10 mouse cellular contexts compared by ENCODE assay signal in genomic region chr4:156083348-156083747, GRCm38 (mm10). TPM values are rescaled to one million over a fixed set of nuclear protein-coding genes. Genes with fewer than 3 reads are reported as not detected.
DNase-seq lines count a peak whose midpoint lies in the region; ATAC-seq lines count a peak whose summit lies in the region.
"Had no signal": no experiment of that assay in that cellular context is flagged by ENCODE, and none has a peak within 500 bp of the region (broad histone marks: within the 10 kb centered on the region; RNA-seq: fewer than 3 reads in every experiment).

No protein-coding gene starts in this region.

- H3K27ac ChIP-seq in lung, embryonic 15.5 days, result peak overlapping the region; percentile 77
- H3K27ac ChIP-seq: hindbrain, embryonic 15.5 days had no signal

- DNase-seq in ovary, adult 18-20 months (ENCODE audit: low spot score), result peak; percentile 23
- no peak for DNase-seq in ovary, postnatal 10 days (ENCODE audit: low spot score)
- DNase-seq in kidney, adult 18-20 months, result peak; percentile 90
- DNase-seq in urinary bladder, postnatal 4 days (ENCODE audit: low spot score in 2 of 2), result peak; percentile 60 to 75
- DNase-seq: spleen, adult 18-20 months had no signal

- H3K4me2 ChIP-seq in lung, embryonic 15.5 days, result peak overlapping the region; percentile 34; the same call in 1 of the 2 replicates
- H3K4me2 ChIP-seq: hindbrain, embryonic 15.5 days had no signal

- H3K27me3 ChIP-seq in lung, embryonic 15.5 days, result peaks cover 5% of the 10 kb centered on the region; the same call in 1 of the 2 replicates

- no peaks in the 10 kb centered on the region for H3K9me3 ChIP-seq in lung, embryonic 15.5 days
- H3K9me3 ChIP-seq: hindbrain, embryonic 15.5 days had no signal

- H3K4me3 ChIP-seq in lung, embryonic 15.5 days, result no peak overlapping the region
- H3K4me3 ChIP-seq: hindbrain, embryonic 15.5 days had no signal

- 51% methylated on average over 5 of the region's 5 CpGs for WGBS in lung, embryonic 15.5 days

- no peak overlapping the region for H3K9ac ChIP-seq in lung, embryonic 15.5 days
- H3K9ac ChIP-seq: hindbrain, embryonic 15.5 days had no signal

- no peaks in the 10 kb centered on the region for H3K36me3 ChIP-seq in lung, embryonic 15.5 days
- H3K36me3 ChIP-seq: hindbrain, embryonic 15.5 days had no signal

- no peak for ATAC-seq in lung, embryonic 15.5 days (ENCODE audit: borderline replicate concordance, extremely low read depth, low FRiP score, low TSS enrichment)
- no peak for ATAC-seq in megakaryocyte progenitor cell, adult 5-6 weeks (replicated peaks; ENCODE audit: poor library complexity)
- ATAC-seq in erythroid progenitor cell, adult 5-6 weeks (replicated peaks; ENCODE audit: low FRiP score, poor library complexity, severe bottlenecking), result no peak
- ATAC-seq: midbrain, embryonic 16.5 days had no signal

- peaks cover 12% of the 10 kb centered on the region; the same call in 1 of the 2 replicates for H3K4me1 ChIP-seq in lung, embryonic 15.5 days
- H3K4me1 ChIP-seq: hindbrain, embryonic 15.5 days had no signal

RNA-seq across cellular contexts. Expression of gene Ttll10, which starts 24.1 kb away (rescaled TPM):
- polyA plus RNA-seq in lung, embryonic 15.5 days (2015; fragmentation: Nextera tagmentation; extraction: Ambion mirVana), result 2.9 TPM in 2 replicates
- not detected in 2 replicates for total RNA-seq in megakaryocyte progenitor cell, adult 5-6 weeks (2015)
- total RNA-seq in megakaryocyte progenitor cell, adult 5-6 weeks (2017), result not detected in 2 replicates
- not detected in 2 replicates for total RNA-seq in erythroid progenitor cell, adult 5-6 weeks (2015; ENCODE audit: low replicate concordance)
- total RNA-seq in erythroid progenitor cell, adult 5-6 weeks (2017; ENCODE audit: low replicate concordance), result not detected in 2 replicates
- polyA plus RNA-seq: hindbrain, embryonic 15.5 days; midbrain, embryonic 16.5 days had no signal

RNA-seq across cellular contexts. Expression of gene 9430015G10Rik, which starts 26.4 kb away (rescaled TPM):
- 40.2 and 43.4 TPM in 2 replicates for polyA plus RNA-seq in lung, embryonic 15.5 days (2015; fragmentation: Nextera tagmentation; extraction: Ambion mirVana)
- 16.9 and 24.7 TPM in 2 replicates for total RNA-seq in megakaryocyte progenitor cell, adult 5-6 weeks (2015)
- total RNA-seq in megakaryocyte progenitor cell, adult 5-6 weeks (2017), result 28.3 and 33.7 TPM in 2 replicates
- total RNA-seq in erythroid progenitor cell, adult 5-6 weeks (2015; ENCODE audit: low replicate concordance), result 28.5 and 48.7 TPM in 2 replicates
- 52.1 and 58.6 TPM in 2 replicates for total RNA-seq in erythroid progenitor cell, adult 5-6 weeks (2017; ENCODE audit: low replicate concordance)

RNA-seq across cellular contexts. Expression of gene Rnf223, which starts 47.0 kb away (rescaled TPM):
- polyA plus RNA-seq in lung, embryonic 15.5 days (2015; fragmentation: Nextera tagmentation; extraction: Ambion mirVana), result 0.15 and 0.29 TPM in 2 replicates
- 0.22 and 0.27 TPM in 2 replicates for total RNA-seq in megakaryocyte progenitor cell, adult 5-6 weeks (2015)
- total RNA-seq in megakaryocyte progenitor cell, adult 5-6 weeks (2017), result 0.25 TPM in 1 of 2 replicates, not detected in the other
- 0.84 TPM in 1 of 2 replicates, not detected in the other for total RNA-seq in erythroid progenitor cell, adult 5-6 weeks (2015; ENCODE audit: low replicate concordance)
- 0.30 and 0.90 TPM in 2 replicates for total RNA-seq in erythroid progenitor cell, adult 5-6 weeks (2017; ENCODE audit: low replicate concordance)

RNA-seq across cellular contexts. Expression of gene Tnfrsf18, which starts 57.4 kb away (rescaled TPM):
- 1.6 and 2.7 TPM in 2 replicates for polyA plus RNA-seq in lung, embryonic 15.5 days (2015; fragmentation: Nextera tagmentation; extraction: Ambion mirVana)
- 0.76 and 4.5 TPM in 2 replicates for total RNA-seq in megakaryocyte progenitor cell, adult 5-6 weeks (2015)
- total RNA-seq in megakaryocyte progenitor cell, adult 5-6 weeks (2017), result 1.9 and 2.0 TPM in 2 replicates
- 2.9 and 26.7 TPM in 2 replicates for total RNA-seq in erythroid progenitor cell, adult 5-6 weeks (2015; ENCODE audit: low replicate concordance)
- total RNA-seq in erythroid progenitor cell, adult 5-6 weeks (2017; ENCODE audit: low replicate concordance), result 1.5 and 3.5 TPM in 2 replicates
